Mouse (Mus musculus) thymus, postnatal 4 days (tissue): Measurements from ENCODE around the gene Sult3a1.
A peak's percentile ranks its signal among the peaks of the same experiment; 100 is the strongest.
"Not testable (repeated sequence)": the region's sequence is repeated elsewhere in the genome, so short reads cannot be mapped to it uniquely, and the experiment has no call there.

Experiments used
- DNase-seq: peaks from one replicate; pipeline ENCODE4 v3.0.0; 2021

The Sult3a1 gene

GRCm38 (mm10) chr10:33857421-33857820, at the start of gene Sult3a1:
Sult3a1 (plus strand) TSS chr10:33857721.
- DNase-seq, result no peak

- no peak for DNase-seq
These were observed 45.7 kb upstream of the Sult3a1 start for GRCm38 (mm10) chr10:33811807-33812206.

- DNase-seq, result no peak
These were observed 43.3 kb upstream of the Sult3a1 start for GRCm38 (mm10) chr10:33814266-33814665.

GRCm38 (mm10) chr10:33816923-33817322, 40.6 kb upstream of the Sult3a1 start:
- no peak for DNase-seq

GRCm38 (mm10) chr10:33820892-33821291, 36.6 kb upstream of the Sult3a1 start:
- no peak for DNase-seq

GRCm38 (mm10) chr10:33865994-33866393, 8.5 kb downstream of the Sult3a1 start:
- no peak for DNase-seq

- no peak for DNase-seq
These were observed 12.9 kb downstream of the Sult3a1 start for GRCm38 (mm10) chr10:33870441-33870840.

GRCm38 (mm10) chr10:33872672-33873398, 15.3 kb downstream of the Sult3a1 start:
- DNase-seq, result no peak

GRCm38 (mm10) chr10:33882411-33882810, 24.9 kb downstream of the Sult3a1 start:
- DNase-seq, result not testable (repeated sequence)

- DNase-seq, result not testable (repeated sequence)
These were observed 44.0 kb downstream of the Sult3a1 start for GRCm38 (mm10) chr10:33901520-33901919.

- DNase-seq, result peak; percentile 10
These were observed 47.3 kb downstream of the Sult3a1 start, which contains the start of gene Rsph4a for GRCm38 (mm10) chr10:33904530-33905481. Rsph4a (plus strand) TSS chr10:33905111.

- no peak for DNase-seq
These were observed 48.0 kb downstream of the Sult3a1 start for GRCm38 (mm10) chr10:33905489-33905888.
